Mouse (Mus musculus) forebrain, embryonic 16.5 days (tissue): ENCODE measurements around the gene Tmem240. TPM values are rescaled to one million over a fixed set of nuclear protein-coding genes. Genes with fewer than 3 reads are reported as not detected.

Source experiments
- ATAC-seq: fragments of 200-750 bp; cut with Nextera tagmentation; 2 replicates; pipeline ENCODE4 v1.8.0; 2017; ENCODE audit warnings: mild to moderate bottlenecking, moderate library complexity
- H3K27ac ChIP-seq: fragments of 300-500 bp; sonication (generic); 2 replicates; pipeline ENCODE4 v1.5.1; 2014; ENCODE audit warnings: low read length, control low read depth
- H3K27me3 ChIP-seq: fragments of 300-500 bp; sonication (generic); replicated peaks from 2 replicates; pipeline ENCODE4 v1.6.1; 2014; ENCODE audit warnings: low read length; ENCODE audit not compliant: control insufficient read depth, insufficient read depth
- H3K36me3 ChIP-seq: fragments of 300-500 bp; sonication (generic); 2 replicates; pipeline ENCODE4 v1.6.1; 2014; ENCODE audit not compliant: control insufficient read depth, insufficient read depth
- H3K4me1 ChIP-seq: fragments of 300-500 bp; sonication (generic); replicated peaks from 2 replicates; pipeline ENCODE4 v1.6.1; 2014; ENCODE audit warnings: low read length; ENCODE audit not compliant: control insufficient read depth, insufficient read depth
- H3K4me2 ChIP-seq: fragments of 300-500 bp; sonication (generic); 2 replicates; pipeline ENCODE4 v1.6.1; 2014; ENCODE audit warnings: mild to moderate bottlenecking, low read length, control low read depth
- H3K4me3 ChIP-seq: fragments of 300-500 bp; sonication (generic); replicated peaks from 2 replicates; pipeline ENCODE4 v1.5.1; 2014; ENCODE audit warnings: mild to moderate bottlenecking, low read length, control low read depth
- H3K9ac ChIP-seq: fragments of 300-500 bp; sonication (generic); replicated peaks from 2 replicates; pipeline ENCODE4 v1.6.1; 2014; ENCODE audit warnings: low read depth, low read length, control low read depth
- H3K9me3 ChIP-seq: fragments of 300-500 bp; sonication (generic); 2 replicates; pipeline ENCODE4 v1.6.1; 2016; ENCODE audit warnings: low read length; ENCODE audit not compliant: control insufficient read depth
- WGBS: fragments of 180-500 bp; shearing (Covaris S2); extraction: QIAGEN DNeasy Blood & Tissue Kit; methylation state at CpG from one replicate; pipeline ENCODE4 v1.1.7; 2014; 5-methylcytosine and 5-hydroxymethylcytosine counted together
- polyA plus RNA-seq: library from polyadenylated mRNA; unstranded; fragments of >200 nt; fragmentation: Nextera tagmentation; extraction: Ambion mirVana; gene quantifications from 2 replicates; pipeline ENCODE4 v1.2.1, GENCODE M21; 2015

Gene Tmem240
- polyA plus RNA-seq, 1 experiment from 2014 or later = 11.4 TPM

DNA sequence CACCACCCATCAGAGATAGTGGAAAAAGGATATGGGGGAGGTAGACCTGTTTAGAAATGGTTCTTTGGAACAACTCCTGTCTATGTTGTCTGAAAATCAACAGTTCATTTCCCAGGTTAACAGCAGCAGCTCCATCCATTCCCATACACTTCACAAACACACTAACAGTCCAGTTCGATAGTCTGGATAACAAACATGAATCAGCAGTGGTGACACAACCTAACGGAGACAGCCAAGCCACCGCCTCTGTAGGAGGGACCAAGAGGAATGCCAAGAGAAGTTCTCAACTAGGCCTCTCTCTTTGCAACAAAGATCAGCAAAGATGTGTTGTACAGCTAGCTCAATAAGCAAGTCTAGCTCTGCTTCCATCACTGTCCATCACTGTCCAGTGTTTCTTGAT, 27.8 kb downstream of the Tmem240 start:
- Histone ChIP-seq H3K9ac (no peak overlapping the region), H3K4me1 (peaks cover 20% of the 10 kb centered on the region), H3K27ac (no peak overlapping the region), H3K4me3 (no peak overlapping the region), H3K4me2 (no peak overlapping the region), H3K9me3 (no peaks in the 10 kb centered on the region), H3K27me3 (no peaks in the 10 kb centered on the region), H3K36me3 (no peaks in the 10 kb centered on the region)
- 98% methylated on average over 3 of the region's 3 CpGs for WGBS
- ATAC-seq = no peak

DNA sequence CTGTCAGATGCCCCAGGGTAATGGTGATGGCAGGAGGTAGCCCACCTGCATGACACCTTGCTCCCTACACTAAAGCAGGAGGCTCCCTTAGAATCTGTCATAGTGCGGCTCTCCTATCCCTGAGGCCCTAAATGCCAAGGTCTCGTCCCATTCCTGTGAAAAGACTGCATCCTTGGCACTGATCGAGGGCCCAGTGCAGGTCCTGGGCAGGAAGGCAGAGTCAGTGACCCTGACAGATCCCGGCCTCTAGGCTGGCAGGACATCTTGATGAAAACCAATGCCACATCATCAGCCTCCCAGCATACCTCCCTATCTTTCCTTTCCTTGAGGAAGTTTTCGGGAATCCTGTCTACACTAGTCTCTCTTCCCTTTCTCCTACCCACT, 34.9 kb downstream of the Tmem240 start:
- H3K36me3 ChIP-seq = no peaks in the 10 kb centered on the region
- peak overlapping the region; percentile 63 for H3K4me2 ChIP-seq
- no peaks in the 10 kb centered on the region for H3K9me3 ChIP-seq
- peaks cover 15% of the 10 kb centered on the region for H3K4me1 ChIP-seq
- 56% methylated on average over 5 of the region's 5 CpGs for WGBS
- H3K27me3 ChIP-seq = peaks cover 5% of the 10 kb centered on the region; the same call in 1 of the 2 replicates
- H3K27ac ChIP-seq = no peak overlapping the region
- peak overlapping the region; percentile 57 for H3K4me3 ChIP-seq
- ATAC-seq = no peak
- peak overlapping the region; percentile 86 for H3K9ac ChIP-seq

DNA sequence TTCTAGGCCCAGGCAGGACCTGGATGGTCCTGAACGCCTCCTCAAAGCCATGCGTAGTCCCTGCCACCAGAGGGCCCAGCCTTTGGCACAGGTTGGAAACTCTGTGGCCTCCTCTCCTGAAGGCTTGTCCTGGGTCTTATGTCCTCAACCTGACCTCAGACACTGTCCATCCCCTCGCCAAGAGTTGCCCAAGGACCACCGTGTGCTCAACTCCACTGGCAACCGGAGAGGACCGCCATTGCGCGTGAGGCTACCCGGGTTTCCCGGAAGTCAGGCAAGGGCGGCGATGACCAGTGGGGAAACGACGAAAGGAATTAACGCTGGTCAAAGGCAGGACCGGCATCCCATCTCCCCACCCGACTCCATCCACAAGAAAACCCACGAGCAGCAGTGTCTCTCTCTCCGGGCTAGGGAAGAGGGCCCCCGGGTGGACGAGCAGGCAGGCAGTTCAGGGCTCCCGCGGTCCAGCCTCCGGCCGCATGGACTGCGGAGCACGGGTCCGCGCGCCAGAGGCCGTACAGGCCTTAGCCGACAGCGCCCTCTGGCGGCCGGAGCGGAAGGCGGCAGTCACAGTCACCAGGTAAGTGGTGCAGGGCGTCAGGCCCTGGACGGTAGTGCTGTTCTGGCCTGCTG, 35.4 kb downstream of the Tmem240 start:
- Histone ChIP-seq H3K9ac (peak overlapping the region; percentile 86), H3K27me3 (peaks cover 6% of the 10 kb centered on the region), H3K4me1 (peaks cover 20% of the 10 kb centered on the region), H3K9me3 (no peaks in the 10 kb centered on the region), H3K4me2 (peak overlapping the region; percentile 63), H3K27ac (no peak overlapping the region), H3K36me3 (no peaks in the 10 kb centered on the region), H3K4me3 (peak overlapping the region; percentile 57)
- ATAC-seq = peak; percentile 78
- WGBS = under 1% methylated on average over 39 of the region's 39 CpGs

DNA sequence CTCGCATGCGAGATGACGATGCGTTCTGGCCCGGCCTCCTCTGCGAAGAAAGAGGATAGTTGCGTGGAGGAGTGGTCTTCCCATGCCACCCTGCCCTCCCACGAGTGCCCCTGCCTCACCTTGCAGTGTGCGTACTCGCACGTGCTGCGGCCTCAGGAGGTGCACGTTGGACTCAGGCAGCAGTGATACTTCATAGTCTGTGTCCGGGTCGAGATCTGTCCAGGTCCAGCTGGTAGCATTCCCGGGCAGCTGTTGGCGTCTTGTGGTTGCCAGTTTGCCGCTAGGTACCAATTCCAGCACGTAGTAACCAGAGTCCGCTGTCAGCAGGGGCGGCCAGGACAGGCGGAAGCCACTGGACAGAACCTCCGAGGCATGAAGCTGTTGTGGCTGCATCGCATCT, 36.0 kb downstream of the Tmem240 start:
- Histone ChIP-seq H3K9ac (peak overlapping the region; percentile 86), H3K4me1 (peaks cover 25% of the 10 kb centered on the region), H3K4me3 (peak overlapping the region; percentile 57), H3K9me3 (no peaks in the 10 kb centered on the region), H3K4me2 (peak overlapping the region; percentile 63), H3K36me3 (no peaks in the 10 kb centered on the region), H3K27me3 (peaks cover 8% of the 10 kb centered on the region), H3K27ac (no peak overlapping the region)
- WGBS = 40% methylated on average over 24 of the region's 24 CpGs
- ATAC-seq = peak; percentile 0; the same call in 1 of the 2 replicates

DNA sequence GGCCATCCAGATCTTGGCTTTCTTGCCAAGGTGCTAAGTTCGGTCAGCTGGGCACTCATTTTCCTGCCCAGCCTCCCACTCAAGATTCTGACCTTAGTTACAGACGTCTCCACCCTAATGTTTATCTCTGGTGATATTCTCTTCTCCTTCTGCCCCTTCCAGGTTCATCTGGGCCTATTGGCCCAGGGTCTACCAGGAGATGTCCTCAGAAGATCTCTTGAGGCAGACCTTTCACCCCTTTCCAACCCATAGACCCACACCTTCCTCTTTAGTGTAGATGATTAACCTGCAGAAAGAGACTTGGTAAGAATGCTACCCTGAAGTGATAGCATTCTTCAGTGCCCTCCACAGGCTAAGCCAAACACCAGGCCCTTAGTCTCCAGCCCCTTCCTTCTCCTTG, 37.1 kb downstream of the Tmem240 start:
- H3K4me1 ChIP-seq = peaks cover 29% of the 10 kb centered on the region
- H3K27me3 ChIP-seq = peaks cover 8% of the 10 kb centered on the region
- H3K4me2 ChIP-seq = no peak overlapping the region
- no peak overlapping the region for H3K27ac ChIP-seq
- no peaks in the 10 kb centered on the region for H3K9me3 ChIP-seq
- H3K36me3 ChIP-seq = no peaks in the 10 kb centered on the region
- H3K9ac ChIP-seq = no peak overlapping the region
- no peak for ATAC-seq
- H3K4me3 ChIP-seq = no peak overlapping the region
- WGBS = 82% methylated on average over 2 of the region's 2 CpGs

DNA sequence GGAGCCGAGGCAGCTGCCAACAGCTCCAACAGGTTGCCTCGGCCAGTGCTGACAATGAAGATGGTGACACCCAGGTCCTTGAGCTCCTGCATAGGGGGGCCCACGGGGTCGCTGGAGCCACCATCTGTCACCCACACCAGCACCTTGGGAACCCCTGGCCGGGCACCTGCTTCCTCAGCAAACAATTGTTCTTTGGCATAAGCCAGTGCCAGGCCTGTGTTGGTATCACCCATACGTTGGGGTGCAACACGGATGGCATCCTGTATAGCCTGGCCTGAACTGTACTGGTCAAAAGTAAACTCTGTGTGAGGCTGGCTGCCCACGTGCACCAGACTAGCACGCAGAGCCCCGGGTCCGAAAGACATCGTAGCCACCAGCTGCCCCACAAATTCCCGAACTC, 38.2 kb downstream of the Tmem240 start:
- Histone ChIP-seq H3K36me3 (no peaks in the 10 kb centered on the region), H3K4me2 (no peak overlapping the region), H3K9me3 (no peaks in the 10 kb centered on the region), H3K4me3 (no peak overlapping the region; the same call in 1 of the 2 replicates), H3K4me1 (peaks cover 29% of the 10 kb centered on the region), H3K27me3 (peaks cover 8% of the 10 kb centered on the region), H3K27ac (no peak overlapping the region), H3K9ac (no peak overlapping the region)
- ATAC-seq = no peak
- WGBS = 90% methylated on average over 13 of the region's 13 CpGs

DNA sequence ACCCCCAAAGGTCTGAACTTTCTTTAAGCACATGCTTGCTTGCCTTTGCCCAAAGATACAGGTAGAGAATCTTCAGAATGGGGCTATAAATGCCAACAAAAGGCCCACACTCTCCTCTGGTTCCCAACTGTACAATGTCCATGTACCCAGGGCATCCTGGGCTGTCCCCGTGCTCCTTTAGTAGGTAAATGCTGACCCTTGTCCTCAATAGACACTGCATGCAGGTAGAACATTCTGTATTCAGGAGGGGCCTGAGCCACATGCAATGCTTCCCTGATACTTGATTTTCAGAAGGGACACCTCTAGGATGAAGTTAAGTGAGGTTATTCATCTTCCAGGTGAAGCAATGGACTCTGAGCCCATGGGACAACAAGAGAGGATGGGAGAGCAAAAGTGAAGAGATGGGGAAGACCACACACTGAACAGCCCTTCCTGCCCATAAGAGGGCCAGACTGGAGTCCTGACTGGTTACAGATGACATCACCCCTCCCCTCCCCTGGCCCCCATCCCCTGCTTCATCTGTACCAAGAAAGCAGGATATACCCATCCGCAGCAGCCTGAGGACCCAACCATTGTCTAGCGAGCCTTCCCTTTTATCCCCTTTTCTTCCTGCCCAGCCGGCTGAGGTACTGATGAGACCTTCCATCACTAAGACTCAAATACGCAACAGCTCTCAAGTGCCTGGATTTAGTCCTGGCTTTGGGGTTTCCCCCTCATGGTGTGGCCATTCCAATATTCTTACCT, 38.9 kb downstream of the Tmem240 start:
- Histone ChIP-seq H3K9me3 (no peaks in the 10 kb centered on the region), H3K27ac (no peak overlapping the region), H3K9ac (no peak overlapping the region), H3K36me3 (no peaks in the 10 kb centered on the region), H3K4me2 (peak overlapping the region; percentile 59), H3K27me3 (peaks cover 8% of the 10 kb centered on the region), H3K4me3 (peak overlapping the region; percentile 41), H3K4me1 (peaks cover 29% of the 10 kb centered on the region)
- ATAC-seq = no peak
- WGBS = 32% methylated on average over 5 of the region's 5 CpGs

DNA sequence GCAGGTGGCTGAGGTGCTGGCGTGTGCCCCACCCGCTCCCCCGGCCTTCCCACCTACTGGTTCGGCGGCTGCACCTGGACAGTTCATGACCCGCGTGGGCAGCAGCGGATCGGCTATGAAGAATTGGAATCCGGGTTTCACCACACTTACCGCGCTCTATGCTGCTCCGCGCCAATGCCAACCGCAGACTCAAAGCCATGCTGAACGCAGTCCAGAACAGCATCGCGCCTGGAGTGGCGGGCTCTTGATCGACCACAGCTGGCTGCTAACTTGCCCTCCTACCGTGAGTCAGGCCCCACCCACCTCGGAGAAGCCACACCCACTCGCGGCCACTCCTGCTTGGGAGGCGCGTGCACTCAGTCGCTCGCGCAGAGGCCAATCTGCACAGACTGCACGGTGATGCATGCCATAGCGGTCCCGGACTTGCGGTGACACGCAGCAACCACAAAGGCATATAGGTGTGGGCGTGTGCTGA, 39.7 kb downstream of the Tmem240 start, which contains the start of gene Vwa1:
Gene Vwa1, minus strand, starts transcription at position 419 of the 475 bp plus-strand sequence.
- Histone ChIP-seq H3K4me3 (peak within 1 kb of the TSS; percentile 41), H3K4me1 (peaks cover 29% of the 10 kb centered on the region), H3K9me3 (no peaks in the 10 kb centered on the region), H3K4me2 (peak within 1 kb of the TSS; percentile 59), H3K27me3 (peaks cover 8% of the 10 kb centered on the region), H3K36me3 (no peaks in the 10 kb centered on the region), H3K9ac (peak within 1 kb of the TSS; percentile 51), H3K27ac (peak within 1 kb of the TSS; percentile 29; the same call in 1 of the 2 replicates)
- ATAC-seq = peak; percentile 76
- 1% methylated on average over 35 of the region's 35 CpGs for WGBS

DNA sequence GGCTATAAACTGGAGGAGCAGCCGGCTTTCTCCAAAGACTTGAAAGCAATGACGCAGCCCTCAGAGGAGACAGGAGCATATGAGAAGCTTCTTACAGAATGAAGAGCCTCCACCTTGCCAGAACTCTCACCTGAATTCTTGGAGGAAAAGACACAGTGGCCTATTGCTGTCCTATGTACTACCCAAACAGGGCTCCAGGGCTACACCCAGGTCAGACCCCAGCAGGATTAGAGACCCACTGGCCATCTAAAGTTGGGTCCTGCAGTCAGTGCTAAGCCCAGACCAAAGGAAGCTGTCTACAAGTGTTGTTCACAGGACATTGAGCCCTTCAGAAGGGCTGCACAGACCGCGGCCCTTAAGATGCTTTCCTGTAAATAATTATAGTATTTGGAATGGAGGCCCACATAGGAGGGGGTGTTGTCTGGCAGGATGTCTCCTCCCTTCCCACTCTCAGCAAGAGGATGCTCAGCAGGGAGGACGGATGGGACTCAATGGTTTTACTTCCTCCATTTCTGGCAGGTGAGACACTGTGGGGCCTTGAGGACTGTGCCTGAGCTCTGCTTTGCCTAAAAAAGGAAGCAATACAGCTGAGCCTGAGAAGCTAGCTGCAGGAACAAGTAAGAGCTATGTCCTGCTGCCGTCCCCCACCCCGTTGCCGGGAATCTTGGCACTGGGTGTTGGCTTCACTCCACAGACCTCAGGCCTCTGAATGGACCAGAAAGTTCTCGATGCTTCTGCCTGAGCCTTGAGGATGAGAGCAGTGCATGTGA, 40.6 kb downstream of the Tmem240 start:
- peaks cover 23% of the 10 kb centered on the region for H3K4me1 ChIP-seq
- ATAC-seq = no peak
- H3K4me3 ChIP-seq = peak overlapping the region; percentile 41
- H3K27me3 ChIP-seq = peaks cover 8% of the 10 kb centered on the region
- 48% methylated on average over 9 of the region's 9 CpGs for WGBS
- no peaks in the 10 kb centered on the region for H3K9me3 ChIP-seq
- no peaks in the 10 kb centered on the region for H3K36me3 ChIP-seq
- peak overlapping the region; percentile 59 for H3K4me2 ChIP-seq
- H3K9ac ChIP-seq = peak overlapping the region; percentile 51
- H3K27ac ChIP-seq = peak overlapping the region; percentile 29; the same call in 1 of the 2 replicates
